Mouse (Mus musculus) limb, embryonic 11.5 days (tissue): Measurements from ENCODE around the gene 4930539E08Rik. TPM values are rescaled to one million over a fixed set of nuclear protein-coding genes. Genes with fewer than 3 reads are reported as not detected.

Experiments
- ATAC-seq: fragments of 200-750 bp; cut with Nextera tagmentation; 2 replicates; pipeline ENCODE4 v1.8.0; 2017; ENCODE audit warnings: low read depth; ENCODE audit not compliant: insufficient number of reproducible peaks, low FRiP score, low TSS enrichment
- DNase-seq: peaks from one replicate; pipeline ENCODE4 v3.0.0-alpha.2; 2015; ENCODE audit warnings: low spot score
- H3K27ac ChIP-seq: fragments of 300-500 bp; sonication (generic); replicated peaks from 2 replicates; pipeline ENCODE4 v1.5.1; 2014; ENCODE audit warnings: low read depth, mild to moderate bottlenecking, low read length
- H3K27me3 ChIP-seq: fragments of 300-500 bp; sonication (generic); 2 replicates; pipeline ENCODE4 v1.6.1; 2014; ENCODE audit warnings: mild to moderate bottlenecking, low read length, mixed read lengths; ENCODE audit not compliant: control insufficient read depth, insufficient read depth
- H3K36me3 ChIP-seq: fragments of 300-500 bp; sonication (generic); 2 replicates; pipeline ENCODE4 v1.6.1; 2014; ENCODE audit warnings: mild to moderate bottlenecking, low read length, moderate library complexity, mixed read lengths; ENCODE audit not compliant: control insufficient read depth, insufficient read depth
- H3K4me1 ChIP-seq: fragments of 300-500 bp; sonication (generic); 2 replicates; pipeline ENCODE4 v1.6.1; 2014; ENCODE audit warnings: low read length, mixed read lengths; ENCODE audit not compliant: control insufficient read depth, insufficient read depth
- H3K4me2 ChIP-seq: fragments of 300-500 bp; sonication (generic); 2 replicates; pipeline ENCODE4 v1.6.1; 2014; ENCODE audit warnings: low read depth, mild to moderate bottlenecking, moderate library complexity; ENCODE audit not compliant: severe bottlenecking
- H3K4me3 ChIP-seq: fragments of 300-500 bp; sonication (generic); 2 replicates; pipeline ENCODE4 v1.5.1; 2014; ENCODE audit warnings: low read depth, low read length
- H3K9ac ChIP-seq: fragments of 300-500 bp; sonication (generic); 2 replicates; pipeline ENCODE4 v1.6.1; 2014; ENCODE audit warnings: mild to moderate bottlenecking, low read length
- H3K9me3 ChIP-seq: fragments of 300-500 bp; sonication (generic); 2 replicates; pipeline ENCODE4 v1.6.1; 2016; ENCODE audit warnings: low read length; ENCODE audit not compliant: control insufficient read depth
- WGBS: fragments of 180-500 bp; shearing (Covaris S2); extraction: QIAGEN DNeasy Blood & Tissue Kit; methylation state at CpG from one replicate; pipeline ENCODE4 v1.1.7; 2014; 5-methylcytosine and 5-hydroxymethylcytosine counted together
- polyA plus RNA-seq: library from polyadenylated mRNA; unstranded; fragments of >200 nt; fragmentation: Nextera tagmentation; extraction: Ambion mirVana; gene quantifications from 2 replicates; pipeline ENCODE4 v1.2.1, GENCODE M21; 2014

The 4930539E08Rik gene
- polyA plus RNA-seq, 1 experiment from 2014 or later: 0.29 TPM

GRCm38 (mm10) chr17:28854377-28854776, 60.7 kb downstream of the 4930539E08Rik start:
- H3K27me3 ChIP-seq: no peaks in the 10 kb centered on the region
- ATAC-seq (no peak), DNase-seq (no peak)
- no peak overlapping the region for H3K4me3 ChIP-seq
- 82% methylated on average over 7 of the region's 7 CpGs for WGBS
- no peaks in the 10 kb centered on the region for H3K9me3 ChIP-seq
- no peak overlapping the region for H3K4me2 ChIP-seq
- H3K27ac ChIP-seq: no peak overlapping the region
- no peaks in the 10 kb centered on the region for H3K36me3 ChIP-seq
- no peak overlapping the region for H3K9ac ChIP-seq
- H3K4me1 ChIP-seq: no peaks in the 10 kb centered on the region

GRCm38 (mm10) chr17:28850511-28850910, 64.6 kb downstream of the 4930539E08Rik start:
- ATAC-seq (no peak), DNase-seq (no peak)
- no peaks in the 10 kb centered on the region for H3K27me3 ChIP-seq
- no peak overlapping the region for H3K9ac ChIP-seq
- H3K9me3 ChIP-seq: no peaks in the 10 kb centered on the region
- WGBS: 99% methylated on average over 5 of the region's 5 CpGs
- no peak overlapping the region for H3K4me2 ChIP-seq
- H3K4me3 ChIP-seq: no peak overlapping the region
- H3K27ac ChIP-seq: no peak overlapping the region
- no peaks in the 10 kb centered on the region for H3K4me1 ChIP-seq
- no peaks in the 10 kb centered on the region for H3K36me3 ChIP-seq

- ATAC-seq: no peak
These were observed 68.0 kb downstream of the 4930539E08Rik start for GRCm38 (mm10) chr17:28846974-28847617.

More at GRCm38 (mm10) chr17:28846974-28847617, 68.0 kb downstream of the 4930539E08Rik start:
- H3K4me1 ChIP-seq: no peaks in the 10 kb centered on the region
- no peak overlapping the region for H3K9ac ChIP-seq
- no peak overlapping the region for H3K27ac ChIP-seq
- H3K27me3 ChIP-seq: no peaks in the 10 kb centered on the region
- H3K36me3 ChIP-seq: no peaks in the 10 kb centered on the region
- no peak overlapping the region for H3K4me2 ChIP-seq
- WGBS: 62% methylated on average over 11 of the region's 11 CpGs
- H3K9me3 ChIP-seq: no peaks in the 10 kb centered on the region
- DNase-seq: no peak
- H3K4me3 ChIP-seq: no peak overlapping the region

Other genes with a start within 250 kb of the 4930539E08Rik start
- 0.43 and 0.61 TPM in 2 replicates for gene Slc26a8, start 225.1 kb downstream of the 4930539E08Rik start, polyA plus RNA-seq
- 51.5 and 53.8 TPM in 2 replicates for gene Mapk14, start 224.0 kb downstream of the 4930539E08Rik start, polyA plus RNA-seq
- gene AC170998.1, start 189.2 kb downstream of the 4930539E08Rik start, polyA plus RNA-seq: 2.1 and 2.8 TPM in 2 replicates
- 4.9 and 5.0 TPM in 2 replicates for gene Mapk13, start 146.0 kb downstream of the 4930539E08Rik start, polyA plus RNA-seq
- 9.6 and 12.4 TPM in 2 replicates for gene Brpf3, start 114.2 kb downstream of the 4930539E08Rik start, polyA plus RNA-seq
- not detected in 2 replicates for gene Pnpla1, start 56.9 kb downstream of the 4930539E08Rik start, polyA plus RNA-seq
- gene Pxt1, start 28.5 kb upstream of the 4930539E08Rik start, polyA plus RNA-seq: not detected in 2 replicates
- gene Kctd20, start 36.6 kb upstream of the 4930539E08Rik start, polyA plus RNA-seq: 106 and 114 TPM in 2 replicates
- 125 and 127 TPM in 2 replicates for gene Stk38, start 92.7 kb upstream of the 4930539E08Rik start, polyA plus RNA-seq
- gene Srsf3, start 117.3 kb upstream of the 4930539E08Rik start, polyA plus RNA-seq: 872 and 879 TPM in 2 replicates
- gene Cdkn1a, start 175.7 kb upstream of the 4930539E08Rik start, polyA plus RNA-seq: 40.7 and 41.5 TPM in 2 replicates
- 0.16 TPM in 1 of 2 replicates, not detected in the other for gene Rab44, start 198.8 kb upstream of the 4930539E08Rik start, polyA plus RNA-seq